In genomic region chr11:121326034-121326433, GRCm38 (mm10) we compare ENCODE assay signal across 24 mouse cellular contexts. TPM values are rescaled to one million over a fixed set of nuclear protein-coding genes. Genes with fewer than 3 reads are reported as not detected.
A peak's percentile ranks its signal among the peaks of the same experiment; 100 is the strongest.
DNase-seq lines count a peak whose midpoint lies in the region; ATAC-seq and TF ChIP-seq lines count a peak whose summit lies in the region.
"Had no signal": no experiment of that assay in that cellular context is flagged by ENCODE, and none has a peak within 500 bp of the region (broad histone marks: within the 10 kb centered on the region; RNA-seq: fewer than 3 reads in every experiment).

No protein-coding gene starts in this region.

- no peak for TF ChIP-seq POLR2A in liver, adult 2 months (IDR thresholded peaks at IDR 0.05; ENCODE audit: extremely low read depth, insufficient read depth, low read length)
- no peak for TF ChIP-seq POLR2A in small intestine, adult 2 months (IDR thresholded peaks at IDR 0.05; ENCODE audit: low read depth, low read length)

- H3K9me3 ChIP-seq in heart, embryonic 10.5 days = no peaks in the 10 kb centered on the region
- H3K9me3 ChIP-seq in liver, embryonic 11.5 days (ENCODE audit: control insufficient read depth, low read length) = no peaks in the 10 kb centered on the region
- H3K9me3 ChIP-seq: embryonic facial prominence, embryonic 12.5 days; forebrain, embryonic 12.5 days; heart, embryonic 15.5 days; limb, embryonic 15.5 days had no signal

- no peaks in the 10 kb centered on the region for H3K27me3 ChIP-seq in heart, embryonic 10.5 days (ENCODE audit: insufficient read depth, poor library complexity, severe bottlenecking)
- H3K27me3 ChIP-seq in liver, adult 2 months (ENCODE audit: control insufficient read depth, insufficient read depth, low read length) = no peaks in the 10 kb centered on the region
- no peaks in the 10 kb centered on the region for H3K27me3 ChIP-seq in liver, embryonic 11.5 days (replicated peaks; ENCODE audit: control insufficient read depth, insufficient read depth, low read length)
- no peaks in the 10 kb centered on the region for H3K27me3 ChIP-seq in small intestine, adult 2 months (ENCODE audit: control insufficient read depth, insufficient read depth, low read length)
- H3K27me3 ChIP-seq: embryonic facial prominence, embryonic 12.5 days; forebrain, embryonic 12.5 days; heart, embryonic 15.5 days; hindbrain, embryonic 13.5 days; limb, embryonic 15.5 days had no signal

- H3K79me2 ChIP-seq in liver, adult 2 months (ENCODE audit: control insufficient read depth, insufficient read depth, low read length) = no peaks in the 10 kb centered on the region

- no peak for ATAC-seq in liver, embryonic 11.5 days (replicated peaks; ENCODE audit: low FRiP score)

- no peak for TF ChIP-seq CTCF in liver, adult 2 months (IDR thresholded peaks at IDR 0.05; ENCODE audit: low read depth, low read length)
- TF ChIP-seq CTCF in small intestine, adult 2 months (IDR thresholded peaks at IDR 0.05; ENCODE audit: extremely low read depth, insufficient read length, insufficient replicate concordance, low read depth, low read length) = no peak

- 74% methylated on average over 1 of the region's 1 CpGs for WGBS in heart, embryonic 10.5 days
- WGBS in liver, adult 2 months = 18% methylated on average over 1 of the region's 1 CpGs
- WGBS in liver, embryonic 11.5 days = 70% methylated on average over 1 of the region's 1 CpGs
- 21% methylated on average over 1 of the region's 1 CpGs for whole genome bisulfite sequencing in small intestine, adult 2 months

- H3K9ac ChIP-seq in liver, adult 2 months (ENCODE audit: low read depth, low read length) = peak overlapping the region; percentile 59; the same call in 1 of the 2 replicates
- H3K9ac ChIP-seq in liver, embryonic 11.5 days (ENCODE audit: low read depth, low read length) = no peak overlapping the region
- H3K9ac ChIP-seq: embryonic facial prominence, embryonic 12.5 days; forebrain, embryonic 12.5 days; heart, embryonic 15.5 days; hindbrain, embryonic 13.5 days; limb, embryonic 15.5 days; lung, embryonic 14.5 days had no signal

- peak; percentile 14 for DNase-seq in heart, adult 11 months
- no peak for DNase-seq in heart, embryonic 10.5 days (ENCODE audit: low spot score)
- DNase-seq in liver, adult 2 months (ENCODE audit: extremely low read depth, low read depth, low spot score) = peak; percentile 99
- DNase-seq in liver, embryonic 11.5 days (ENCODE audit: low spot score) = no peak
- DNase-seq in kidney, adult 9 months = peak; percentile 89
- DNase-seq in urinary bladder, postnatal 4 days (ENCODE audit: low spot score in 2 of 2) = no peak
- no peak for DNase-seq in left cerebral cortex, adult 8-10 months (ENCODE audit: low spot score in 2 of 2)
- DNase-seq: adrenal gland, adult 8-10 months; cerebellum, adult 18-20 months; cerebellum, postnatal 25 days; heart, adult 18-20 months; heart, postnatal 36 days; left cerebral cortex, postnatal 4 days; lung, embryonic 14.5 days; midbrain, embryonic 14.5 days; right cerebral cortex, postnatal 14 days; thymus, postnatal 25 days had no signal

- H3K4me2 ChIP-seq in liver, embryonic 11.5 days = no peak overlapping the region
- H3K4me2 ChIP-seq: embryonic facial prominence, embryonic 12.5 days; forebrain, embryonic 12.5 days; heart, embryonic 15.5 days; hindbrain, embryonic 13.5 days; limb, embryonic 15.5 days; lung, embryonic 14.5 days had no signal

- no peak overlapping the region for H3K4me3 ChIP-seq in heart, embryonic 10.5 days
- no peak overlapping the region for H3K4me3 ChIP-seq in liver, adult 2 months (ENCODE audit: insufficient read depth, low read depth, low read length)
- no peak overlapping the region for H3K4me3 ChIP-seq in liver, embryonic 11.5 days (ENCODE audit: low read depth, low read length)
- H3K4me3 ChIP-seq in small intestine, adult 2 months (ENCODE audit: low read depth, low read length) = no peak overlapping the region
- H3K4me3 ChIP-seq: embryonic facial prominence, embryonic 12.5 days; forebrain, embryonic 12.5 days; heart, embryonic 15.5 days; hindbrain, embryonic 13.5 days; left cerebral cortex, adult 2 months; limb, embryonic 15.5 days had no signal

- H3K27ac ChIP-seq in heart, embryonic 10.5 days = no peak overlapping the region
- peak overlapping the region; percentile 99 for H3K27ac ChIP-seq in liver, adult 2 months (replicated peaks; ENCODE audit: insufficient read depth, low read depth, low read length)
- no peak overlapping the region for H3K27ac ChIP-seq in liver, embryonic 11.5 days (ENCODE audit: low read depth, low read length)
- peak overlapping the region; percentile 73 for H3K27ac ChIP-seq in small intestine, adult 2 months (ENCODE audit: insufficient read depth, low read depth, low read length)
- H3K27ac ChIP-seq: embryonic facial prominence, embryonic 12.5 days; forebrain, embryonic 12.5 days; heart, embryonic 15.5 days; hindbrain, embryonic 13.5 days; left cerebral cortex, adult 2 months; limb, embryonic 15.5 days had no signal

- no peaks in the 10 kb centered on the region for H3K4me1 ChIP-seq in heart, embryonic 10.5 days
- peaks cover 26% of the 10 kb centered on the region for H3K4me1 ChIP-seq in liver, adult 2 months (ENCODE audit: control insufficient read depth, insufficient read depth, low read length)
- H3K4me1 ChIP-seq in liver, embryonic 11.5 days (replicated peaks; ENCODE audit: control insufficient read depth, insufficient read depth, low read length) = no peaks in the 10 kb centered on the region
- peaks cover 8% of the 10 kb centered on the region; the same call in 1 of the 2 replicates for H3K4me1 ChIP-seq in small intestine, adult 2 months (ENCODE audit: control insufficient read depth, insufficient read depth, insufficient read length, low read length)
- H3K4me1 ChIP-seq: embryonic facial prominence, embryonic 12.5 days; forebrain, embryonic 12.5 days; heart, embryonic 15.5 days; hindbrain, embryonic 13.5 days; limb, embryonic 15.5 days had no signal

- peaks cover 64% of the 10 kb centered on the region for H3K36me3 ChIP-seq in heart, embryonic 10.5 days
- H3K36me3 ChIP-seq in liver, adult 2 months (ENCODE audit: control insufficient read depth, insufficient read depth, low read length) = peaks cover 15% of the 10 kb centered on the region
- H3K36me3 ChIP-seq in liver, embryonic 11.5 days (ENCODE audit: control insufficient read depth, insufficient read depth, low read length) = peaks cover 28% of the 10 kb centered on the region; the same call in 1 of the 2 replicates
- H3K36me3 ChIP-seq in small intestine, adult 2 months (ENCODE audit: control insufficient read depth, insufficient read depth, low read length) = peaks cover 29% of the 10 kb centered on the region

RNA-seq across cellular contexts. Expression of gene Wdr45b, which starts 28.2 kb away (rescaled TPM):
- polyA plus RNA-seq in heart, embryonic 10.5 days (2016; fragmentation: Nextera tagmentation; extraction: Ambion mirVana) = 85.9 and 90.0 TPM in 2 replicates
- total RNA-seq in liver, adult 2 months (2014; rRNA removed) = 27.6 and 30.0 TPM in 2 replicates
- 34.8 and 45.1 TPM in 2 replicates for polyA plus RNA-seq in liver, adult 2 months (2012; rRNA removed)
- 53.3 and 55.4 TPM in 2 replicates for polyA plus RNA-seq in liver, embryonic 11.5 days (2014; fragmentation: Nextera tagmentation; extraction: Ambion mirVana)
- polyA plus RNA-seq in small intestine, adult 2 months (2012; rRNA removed) = 17.6 and 26.4 TPM in 2 replicates
- 10 to 100 TPM; 65.2 to 76.1 (median 67.4) TPM for total RNA-seq in left cerebral cortex, adult 8-10 months (2022)

Comparison
In these comparisons a context has a peak if more than half of its experiments do, and no peak if none do; other contexts are left out.
1. DNase-seq: peak in heart, adult 11 months (single experiment), liver, adult 2 months (single experiment) and kidney, adult 9 months (single experiment); none in heart, embryonic 10.5 days (single experiment), liver, embryonic 11.5 days (single experiment), urinary bladder, postnatal 4 days (0 of 2) and left cerebral cortex, adult 8-10 months (0 of 2).
2. H3K27ac ChIP-seq: peak in liver, adult 2 months (single experiment) and small intestine, adult 2 months (single experiment); none in heart, embryonic 10.5 days (single experiment) and liver, embryonic 11.5 days (single experiment).